Mouse (Mus musculus): ENCODE data around the gene Filip1l. TPM values are rescaled to one million over a fixed set of nuclear protein-coding genes. Genes with fewer than 3 reads are reported as not detected.
"Not testable (repeated sequence)": the region's sequence is repeated elsewhere in the genome, so short reads cannot be mapped to it uniquely, and the experiment has no call there.

The Filip1l gene
- polyA plus RNA-seq, 1 experiment from 2014 or later: 35.3 TPM

DNA sequence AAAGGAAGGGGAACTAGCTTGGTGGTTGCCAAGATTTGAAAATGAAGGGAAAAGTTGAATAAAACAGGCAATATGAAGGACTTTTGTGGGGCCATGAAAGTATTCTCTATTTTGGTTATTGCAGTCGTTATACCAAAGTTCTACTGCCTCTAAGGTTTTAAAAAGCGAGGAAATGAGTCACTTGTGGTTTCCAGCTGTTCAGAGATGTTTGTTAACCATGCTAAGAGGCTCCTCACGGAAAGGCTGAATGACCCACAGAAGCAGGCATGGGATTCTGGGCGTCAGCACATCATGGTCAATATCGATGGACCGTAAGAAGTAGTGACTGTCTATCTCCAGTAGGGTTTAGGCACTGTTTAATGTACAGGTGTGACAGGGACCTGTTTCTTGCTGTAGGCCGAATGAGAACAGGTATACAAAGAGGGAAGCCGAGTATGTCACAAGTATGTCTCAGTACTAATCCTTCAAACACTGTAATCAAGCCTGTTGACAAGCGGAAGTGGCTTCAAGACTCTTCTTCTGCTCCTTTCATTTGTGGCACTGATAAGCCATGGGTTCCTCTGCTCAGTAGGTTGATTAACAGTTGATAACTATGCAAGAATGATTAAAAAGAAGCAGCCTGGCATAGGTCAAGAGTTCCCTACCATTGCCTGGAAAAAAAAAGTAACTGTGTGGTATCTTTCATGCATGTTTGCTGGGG lies 25.9 kb downstream of the Filip1l start:
- Histone ChIP-seq H3K36me3 (ENCODE audit: control insufficient read depth, insufficient read depth, low read length) (no peaks in the 10 kb centered on the region), H3K27ac (replicated peaks) (no peak overlapping the region), H3K9ac (ENCODE audit: low read length) (no peak overlapping the region), H3K4me1 (replicated peaks; ENCODE audit: control insufficient read depth, insufficient read depth) (no peaks in the 10 kb centered on the region), H3K27me3 (ENCODE audit: control insufficient read depth, insufficient read depth, low read length) (no peaks in the 10 kb centered on the region), H3K4me2 (replicated peaks; ENCODE audit: low read depth) (no peak overlapping the region), H3K4me3 (ENCODE audit: low read depth, low read length) (no peak overlapping the region), H3K9me3 (ENCODE audit: control insufficient read depth, low read length) (no peaks in the 10 kb centered on the region)
- no peak for TF ChIP-seq EP300 (optimal IDR thresholded peaks at IDR 0.05)
- no peak for TF ChIP-seq CTCF (IDR thresholded peaks at IDR 0.05; ENCODE audit: low read depth)
- 85% methylated on average over 9 of the region's 9 CpGs for WGBS
- DNase-seq (ENCODE audit: low spot score): no peak
- ATAC-seq (ENCODE audit: low FRiP score, low TSS enrichment): no peak

DNA sequence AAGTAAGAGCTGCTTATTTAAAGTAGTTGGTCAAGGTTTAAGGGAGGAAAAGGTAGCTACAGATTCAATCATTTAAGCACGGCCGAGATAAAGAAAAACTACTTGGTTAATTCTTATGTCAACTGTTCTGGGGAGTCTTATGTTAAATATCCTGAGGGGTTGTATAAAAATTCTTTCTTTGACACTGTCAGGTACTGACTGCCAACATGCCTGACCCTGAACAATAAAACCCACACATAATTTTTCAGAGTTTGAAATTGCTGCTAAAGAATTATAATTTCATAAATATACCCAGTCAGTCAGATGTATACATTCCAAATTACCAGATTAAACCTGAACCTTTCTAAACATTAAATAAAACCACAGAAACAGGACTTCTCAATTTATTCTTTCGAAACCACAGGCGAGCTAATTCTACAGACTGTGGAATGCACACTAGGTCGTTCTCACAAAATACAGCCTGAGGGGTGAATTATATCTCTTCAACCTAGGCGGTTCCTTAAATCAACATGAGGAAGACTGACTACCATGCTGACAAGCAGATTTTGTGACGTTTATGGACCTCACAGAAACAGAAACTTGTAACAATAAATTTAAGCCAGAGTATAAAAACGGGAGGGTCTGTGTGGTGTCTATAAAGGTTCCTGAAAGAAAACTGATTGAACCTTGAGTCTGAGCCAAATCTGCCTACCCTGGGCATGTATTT lies 30.5 kb downstream of the Filip1l start:
- H3K27ac ChIP-seq (replicated peaks): no peak overlapping the region
- H3K36me3 ChIP-seq (ENCODE audit: control insufficient read depth, insufficient read depth, low read length): no peaks in the 10 kb centered on the region
- no peaks in the 10 kb centered on the region for H3K27me3 ChIP-seq (ENCODE audit: control insufficient read depth, insufficient read depth, low read length)
- DNase-seq (ENCODE audit: low spot score) (no peak), ATAC-seq (ENCODE audit: low FRiP score, low TSS enrichment) (no peak)
- no peak overlapping the region for H3K4me2 ChIP-seq (replicated peaks; ENCODE audit: low read depth)
- H3K9ac ChIP-seq (ENCODE audit: low read length): no peak overlapping the region
- WGBS: 29% methylated on average over 8 of the region's 8 CpGs
- no peaks in the 10 kb centered on the region for H3K9me3 ChIP-seq (ENCODE audit: control insufficient read depth, low read length)
- TF ChIP-seq EP300 (optimal IDR thresholded peaks at IDR 0.05) (no peak), CTCF (IDR thresholded peaks at IDR 0.05; ENCODE audit: low read depth) (no peak)
- H3K4me1 ChIP-seq (replicated peaks; ENCODE audit: control insufficient read depth, insufficient read depth): no peaks in the 10 kb centered on the region
- no peak overlapping the region for H3K4me3 ChIP-seq (ENCODE audit: low read depth, low read length)

DNA sequence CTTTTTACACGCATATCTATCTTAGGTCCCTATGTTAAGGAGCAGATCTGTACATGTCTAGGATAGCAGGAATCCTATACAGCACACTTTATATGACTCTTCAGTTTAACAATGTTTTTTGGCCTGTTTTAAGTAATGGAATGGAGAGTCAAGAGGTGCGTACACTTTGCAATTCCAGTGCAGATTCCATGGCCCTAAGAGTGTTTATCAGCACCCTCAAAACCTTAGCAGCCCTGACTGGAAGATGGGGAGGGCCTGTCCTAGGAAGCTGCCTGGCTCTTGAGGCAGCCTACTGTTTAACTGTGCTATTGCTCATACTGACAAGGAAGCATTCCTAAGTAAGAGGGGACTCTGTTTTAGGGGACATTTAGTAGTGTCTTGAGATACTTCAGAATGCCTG lies 31.4 kb downstream of the Filip1l start:
- Histone ChIP-seq H3K4me1 (replicated peaks; ENCODE audit: control insufficient read depth, insufficient read depth) (no peaks in the 10 kb centered on the region), H3K36me3 (ENCODE audit: control insufficient read depth, insufficient read depth, low read length) (no peaks in the 10 kb centered on the region), H3K9me3 (ENCODE audit: control insufficient read depth, low read length) (no peaks in the 10 kb centered on the region), H3K4me3 (ENCODE audit: low read depth, low read length) (no peak overlapping the region), H3K9ac (ENCODE audit: low read length) (no peak overlapping the region), H3K27me3 (ENCODE audit: control insufficient read depth, insufficient read depth, low read length) (no peaks in the 10 kb centered on the region), H3K4me2 (replicated peaks; ENCODE audit: low read depth) (no peak overlapping the region), H3K27ac (replicated peaks) (no peak overlapping the region)
- DNase-seq (ENCODE audit: low spot score) (no peak), ATAC-seq (ENCODE audit: low FRiP score, low TSS enrichment) (no peak)
- TF ChIP-seq EP300 (optimal IDR thresholded peaks at IDR 0.05): no peak
- WGBS: 83% methylated on average over 2 of the region's 2 CpGs

DNA sequence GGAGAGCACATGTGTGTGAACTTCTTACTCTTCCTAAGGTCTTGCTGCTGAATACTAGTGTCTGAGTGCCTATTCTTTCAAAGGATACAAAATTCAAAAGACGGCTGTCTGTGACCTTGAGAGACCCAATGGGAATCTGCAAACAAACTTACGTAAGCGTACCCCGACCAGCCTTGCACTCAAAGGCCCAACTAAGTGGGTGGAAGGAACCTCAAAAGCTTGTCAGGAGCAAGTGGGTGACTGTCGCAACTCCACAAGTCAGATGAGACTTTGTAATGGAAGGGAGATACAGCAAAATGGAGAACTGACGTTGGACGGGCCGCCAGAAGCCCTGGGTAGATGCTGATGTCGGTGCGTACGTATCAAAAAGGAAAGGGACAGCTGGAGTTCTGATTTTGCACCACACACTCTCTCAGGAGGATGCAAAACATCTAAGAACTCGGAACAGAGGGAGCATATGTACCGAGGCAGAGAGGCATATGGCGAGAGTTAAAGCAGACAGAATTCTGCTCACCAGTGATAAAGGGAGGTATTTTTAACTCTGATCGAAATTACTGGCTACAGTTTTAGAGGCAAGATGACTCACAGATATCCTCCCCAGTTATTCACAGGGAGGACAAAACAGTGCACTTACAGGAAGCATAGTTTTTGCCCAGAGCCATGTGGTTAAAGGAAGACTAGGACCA lies 36.8 kb downstream of the Filip1l start:
- no peak overlapping the region for H3K4me2 ChIP-seq (replicated peaks; ENCODE audit: low read depth)
- no peaks in the 10 kb centered on the region for H3K9me3 ChIP-seq (ENCODE audit: control insufficient read depth, low read length)
- DNase-seq (ENCODE audit: low spot score): no peak
- no peaks in the 10 kb centered on the region for H3K36me3 ChIP-seq (ENCODE audit: control insufficient read depth, insufficient read depth, low read length)
- H3K9ac ChIP-seq (ENCODE audit: low read length): no peak overlapping the region
- ATAC-seq (ENCODE audit: low FRiP score, low TSS enrichment): no peak
- WGBS: 84% methylated on average over 15 of the region's 15 CpGs
- TF ChIP-seq CTCF (IDR thresholded peaks at IDR 0.05; ENCODE audit: low read depth) (no peak), EP300 (optimal IDR thresholded peaks at IDR 0.05) (no peak)
- H3K27ac ChIP-seq (replicated peaks): no peak overlapping the region
- no peaks in the 10 kb centered on the region for H3K27me3 ChIP-seq (ENCODE audit: control insufficient read depth, insufficient read depth, low read length)
- H3K4me3 ChIP-seq (ENCODE audit: low read depth, low read length): no peak overlapping the region
- no peaks in the 10 kb centered on the region for H3K4me1 ChIP-seq (replicated peaks; ENCODE audit: control insufficient read depth, insufficient read depth)

DNA sequence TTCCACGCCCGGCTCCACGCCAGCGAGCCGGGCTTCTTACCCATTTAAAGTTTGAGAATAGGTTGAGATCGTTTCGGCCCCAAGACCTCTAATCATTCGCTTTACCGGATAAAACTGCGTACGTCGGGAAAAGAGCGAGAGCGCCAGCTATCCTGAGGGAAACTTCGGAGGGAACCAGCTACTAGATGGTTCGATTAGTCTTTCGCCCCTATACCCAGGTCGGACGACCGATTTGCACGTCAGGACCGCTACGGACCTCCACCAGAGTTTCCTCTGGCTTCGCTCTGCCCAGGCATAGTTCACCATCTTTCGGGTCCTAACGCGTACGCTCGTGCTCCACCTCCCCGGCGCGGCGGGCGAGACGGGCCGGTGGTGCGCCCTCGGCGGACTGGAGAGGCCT lies 38.3 kb downstream of the Filip1l start:
- not testable (repeated sequence) for H3K9ac ChIP-seq (ENCODE audit: low read length); DNase-seq (ENCODE audit: low spot score); H3K27ac ChIP-seq (replicated peaks); H3K4me2 ChIP-seq (replicated peaks; ENCODE audit: low read depth); H3K4me1 ChIP-seq (replicated peaks; ENCODE audit: control insufficient read depth, insufficient read depth); H3K36me3 ChIP-seq (ENCODE audit: control insufficient read depth, insufficient read depth, low read length); H3K27me3 ChIP-seq (ENCODE audit: control insufficient read depth, insufficient read depth, low read length); ATAC-seq (ENCODE audit: low FRiP score, low TSS enrichment); H3K4me3 ChIP-seq (ENCODE audit: low read depth, low read length); H3K9me3 ChIP-seq (ENCODE audit: control insufficient read depth, low read length)
- 31% methylated on average over 22 of the region's 39 CpGs for WGBS

DNA sequence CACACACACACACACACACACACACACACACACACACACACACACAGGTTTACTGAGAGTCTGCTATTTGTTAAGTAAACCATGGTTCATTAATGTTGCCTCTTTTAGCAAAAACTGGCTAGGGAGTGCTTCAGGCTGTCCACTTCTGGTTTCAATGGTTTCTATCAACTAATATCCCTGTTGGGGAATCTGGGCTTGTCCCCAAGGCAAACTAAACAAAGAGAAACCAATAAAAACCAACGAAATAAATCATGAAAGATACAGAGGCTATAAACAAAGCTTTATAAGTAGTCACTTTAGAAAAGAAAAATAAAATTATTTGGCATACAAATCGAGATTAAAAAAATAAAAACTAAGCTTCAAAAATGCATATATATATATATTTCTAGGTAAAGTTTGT lies 39.6 kb downstream of the Filip1l start:
- Histone ChIP-seq H3K27me3 (ENCODE audit: control insufficient read depth, insufficient read depth, low read length) (no peaks in the 10 kb centered on the region), H3K4me1 (replicated peaks; ENCODE audit: control insufficient read depth, insufficient read depth) (no peaks in the 10 kb centered on the region), H3K4me2 (replicated peaks; ENCODE audit: low read depth) (no peak overlapping the region), H3K9ac (ENCODE audit: low read length) (no peak overlapping the region), H3K9me3 (ENCODE audit: control insufficient read depth, low read length) (no peaks in the 10 kb centered on the region), H3K36me3 (ENCODE audit: control insufficient read depth, insufficient read depth, low read length) (no peaks in the 10 kb centered on the region), H3K4me3 (ENCODE audit: low read depth, low read length) (no peak overlapping the region), H3K27ac (replicated peaks) (no peak overlapping the region; the same call in 1 of the 2 replicates)
- DNase-seq (ENCODE audit: low spot score) (no peak), ATAC-seq (ENCODE audit: low FRiP score, low TSS enrichment) (no peak)
- WGBS: 53% methylated on average over 2 of the region's 2 CpGs
- TF ChIP-seq CTCF (IDR thresholded peaks at IDR 0.05; ENCODE audit: low read depth) (no peak), EP300 (optimal IDR thresholded peaks at IDR 0.05) (no peak)
